Mouse (Mus musculus): ENCODE results near the gene Cnnm2.
"Not testable (repeated sequence)": the region's sequence is repeated elsewhere in the genome, so short reads cannot be mapped to it uniquely, and the experiment has no call there.

Cnnm2 gene

GRCm38 (mm10) chr19:46760375-46761160 is 828 bp upstream of the Cnnm2 start:
- DNase-seq (ENCODE audit: low spot score in 2 of 2), result peak; percentile 82 to 92

- DNase-seq (ENCODE audit: low spot score in 2 of 2), result no peak
Measured at GRCm38 (mm10) chr19:46761971-46762290, 535 bp downstream of the Cnnm2 start.

- peak; percentile 46 to 59 for DNase-seq (ENCODE audit: low spot score in 2 of 2)
Measured at GRCm38 (mm10) chr19:46762291-46762991, 1.0 kb downstream of the Cnnm2 start.

- peak; percentile 20 to 39 for DNase-seq (ENCODE audit: low spot score in 2 of 2)
Measured at GRCm38 (mm10) chr19:46762992-46763342, 1.6 kb downstream of the Cnnm2 start.

- no peak for DNase-seq (ENCODE audit: low spot score in 2 of 2)
Measured at GRCm38 (mm10) chr19:46763356-46763755, 2.0 kb downstream of the Cnnm2 start.

- DNase-seq (ENCODE audit: low spot score in 2 of 2), result no peak
Measured at GRCm38 (mm10) chr19:46763932-46764762, 2.8 kb downstream of the Cnnm2 start.

GRCm38 (mm10) chr19:46764763-46765117 is 3.3 kb downstream of the Cnnm2 start:
- DNase-seq (ENCODE audit: low spot score in 2 of 2), result no peak

GRCm38 (mm10) chr19:46766125-46766524 is 4.7 kb downstream of the Cnnm2 start:
- no peak for DNase-seq (ENCODE audit: low spot score in 2 of 2)

GRCm38 (mm10) chr19:46769759-46770158 is 8.4 kb downstream of the Cnnm2 start:
- DNase-seq (ENCODE audit: low spot score in 2 of 2), result no peak

- no peak for DNase-seq (ENCODE audit: low spot score in 2 of 2)
Measured at GRCm38 (mm10) chr19:46771801-46772200, 10.4 kb downstream of the Cnnm2 start.

GRCm38 (mm10) chr19:46776391-46776790 is 15.0 kb downstream of the Cnnm2 start:
- no peak for DNase-seq (ENCODE audit: low spot score in 2 of 2)

GRCm38 (mm10) chr19:46776850-46777249 is 15.5 kb downstream of the Cnnm2 start:
- no peak for DNase-seq (ENCODE audit: low spot score in 2 of 2)

GRCm38 (mm10) chr19:46777928-46778680 is 16.7 kb downstream of the Cnnm2 start:
- no peak for DNase-seq (ENCODE audit: low spot score in 2 of 2)

- not testable (repeated sequence) for DNase-seq (ENCODE audit: low spot score in 2 of 2)
Measured at GRCm38 (mm10) chr19:46779130-46779529, 17.7 kb downstream of the Cnnm2 start.

GRCm38 (mm10) chr19:46784038-46784437 is 22.6 kb downstream of the Cnnm2 start:
- DNase-seq (ENCODE audit: low spot score in 2 of 2), result no peak

GRCm38 (mm10) chr19:46784502-46784901 is 23.1 kb downstream of the Cnnm2 start:
- DNase-seq (ENCODE audit: low spot score in 2 of 2), result no peak

- DNase-seq (ENCODE audit: low spot score in 2 of 2), result peak in 1 of 2 experiments; percentile 20
Measured at GRCm38 (mm10) chr19:46785633-46786032, 24.2 kb downstream of the Cnnm2 start.

- peak in 1 of 2 experiments; percentile 45 for DNase-seq (ENCODE audit: low spot score in 2 of 2)
Measured at GRCm38 (mm10) chr19:46789782-46790181, 28.4 kb downstream of the Cnnm2 start.

GRCm38 (mm10) chr19:46791360-46791759 is 30.0 kb downstream of the Cnnm2 start:
- DNase-seq (ENCODE audit: low spot score in 2 of 2), result no peak

GRCm38 (mm10) chr19:46791921-46792320 is 30.5 kb downstream of the Cnnm2 start:
- DNase-seq (ENCODE audit: low spot score in 2 of 2), result no peak

GRCm38 (mm10) chr19:46792480-46792879 is 31.1 kb downstream of the Cnnm2 start:
- no peak for DNase-seq (ENCODE audit: low spot score in 2 of 2)

- DNase-seq (ENCODE audit: low spot score in 2 of 2), result no peak
Measured at GRCm38 (mm10) chr19:46794181-46794580, 32.8 kb downstream of the Cnnm2 start.

Data from frontal cortex, postnatal 36 days (tissue).